Mouse (Mus musculus) embryo, embryonic 10.5 days (tissue): ENCODE measurements at regions not wholly inside any gene's neighbourhood (a gene's known extent, or its start where the extent isn't known, plus 50 kb on each side); places are given as distances from the start of the nearest gene placed in this dataset.
"Not testable (repeated sequence)": the region's sequence is repeated elsewhere in the genome, so short reads cannot be mapped to it uniquely, and the experiment has no call there.

Experiments used
- DNase-seq: peaks from one replicate; pipeline ENCODE4 v3.0.0-alpha.2; 2015; ENCODE audit warnings: low spot score

DNA sequence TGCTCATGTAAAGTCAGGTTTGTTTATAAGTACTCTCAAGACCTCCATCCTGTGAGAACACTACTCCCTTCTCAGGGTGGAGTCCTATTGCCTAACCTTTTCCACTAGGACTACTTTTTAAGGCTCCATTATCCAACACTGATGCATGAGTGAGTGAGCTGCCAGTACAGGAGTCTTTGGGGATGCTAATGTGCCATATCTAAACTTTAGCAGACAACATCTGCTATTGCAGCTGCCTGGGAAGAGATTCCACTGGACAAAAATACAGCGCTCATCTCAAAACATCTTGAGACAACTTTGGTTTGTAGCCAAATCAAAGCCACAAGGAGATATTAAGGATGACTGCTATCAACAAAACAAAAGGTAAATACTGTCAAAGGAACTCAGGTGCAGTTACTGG lies 52.3 kb upstream of the Gm10985 start:
- DNase-seq, result no peak

DNA sequence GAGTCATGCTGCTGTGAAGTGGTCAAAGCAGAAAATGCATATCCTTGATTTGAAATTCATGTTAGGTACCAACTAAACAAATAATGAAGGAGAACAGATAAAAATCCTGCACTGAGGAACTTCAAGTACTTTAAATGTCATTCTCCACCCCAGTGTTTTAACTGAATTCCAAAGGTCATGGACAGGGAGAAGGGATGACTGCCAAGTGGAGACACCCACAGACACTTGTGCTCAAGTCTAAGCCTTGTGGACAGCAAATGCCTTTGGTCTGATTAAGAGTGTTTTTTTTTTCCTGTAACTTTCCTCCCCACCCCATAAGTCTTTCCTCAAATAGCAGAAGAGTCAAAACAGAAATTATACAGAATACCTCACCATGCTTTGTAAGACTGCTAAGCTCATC lies 55.2 kb upstream of the Gm10985 start:
- no peak for DNase-seq

DNA sequence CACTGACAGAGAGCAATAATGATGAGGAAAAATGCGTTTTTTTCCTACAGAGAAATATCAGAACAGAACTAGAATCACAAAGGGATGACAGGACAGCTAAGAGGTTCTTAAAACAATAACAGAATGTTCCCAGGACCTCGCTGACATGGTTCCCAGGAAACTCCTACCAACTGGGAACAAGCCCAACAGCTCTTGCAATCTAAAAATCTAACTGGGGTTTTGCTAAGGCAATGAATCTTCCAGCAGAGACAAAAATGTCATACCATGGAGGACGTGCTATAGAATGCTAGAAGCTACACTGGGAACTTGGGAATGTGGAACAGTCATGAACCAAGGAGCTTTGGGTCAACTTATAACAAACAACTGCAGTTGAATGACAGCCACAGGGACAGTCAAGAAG lies 59.7 kb upstream of the Gm10985 start:
- DNase-seq, result no peak

DNA sequence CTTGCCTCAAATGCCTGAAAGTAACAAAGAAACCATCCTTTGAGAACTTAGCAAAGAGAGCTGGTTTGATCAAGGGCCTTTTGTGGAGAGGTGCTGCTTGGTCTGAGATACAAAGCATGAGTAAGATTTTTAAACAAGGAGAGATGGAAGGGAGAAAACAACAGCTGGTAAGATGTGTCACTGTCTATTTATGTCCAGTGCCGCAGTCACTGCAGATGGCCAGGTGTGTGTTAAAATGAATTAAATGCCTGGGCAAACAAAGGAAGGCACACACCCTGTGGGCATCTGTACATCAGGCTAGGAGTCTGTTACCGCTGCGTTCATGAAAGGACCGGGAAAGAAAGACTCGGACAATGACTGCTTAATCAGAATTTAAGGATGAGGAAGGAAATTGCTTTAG lies 68.2 kb upstream of the Gm10985 start:
- no peak for DNase-seq

DNA sequence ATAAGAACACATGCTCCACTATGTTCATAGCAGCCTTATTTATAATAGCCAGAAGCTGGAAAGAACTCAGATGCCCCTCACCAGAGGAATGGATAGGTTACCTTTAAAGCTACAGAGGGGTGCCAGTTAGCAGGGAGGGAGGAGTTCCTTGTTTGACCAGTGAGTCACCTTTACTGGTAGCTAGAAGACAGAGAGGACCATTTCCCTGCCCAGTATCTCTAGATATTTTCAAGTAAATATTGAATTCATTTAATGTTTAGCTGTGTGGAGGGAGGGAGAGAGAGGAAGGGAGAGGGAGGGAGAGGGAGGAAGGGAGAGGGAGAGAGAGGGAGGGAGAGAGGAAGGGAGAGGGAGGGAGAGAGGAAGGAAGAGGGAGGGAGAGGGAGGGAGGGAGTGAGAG lies 77.3 kb upstream of the Gm10985 start:
- DNase-seq, result no peak

DNA sequence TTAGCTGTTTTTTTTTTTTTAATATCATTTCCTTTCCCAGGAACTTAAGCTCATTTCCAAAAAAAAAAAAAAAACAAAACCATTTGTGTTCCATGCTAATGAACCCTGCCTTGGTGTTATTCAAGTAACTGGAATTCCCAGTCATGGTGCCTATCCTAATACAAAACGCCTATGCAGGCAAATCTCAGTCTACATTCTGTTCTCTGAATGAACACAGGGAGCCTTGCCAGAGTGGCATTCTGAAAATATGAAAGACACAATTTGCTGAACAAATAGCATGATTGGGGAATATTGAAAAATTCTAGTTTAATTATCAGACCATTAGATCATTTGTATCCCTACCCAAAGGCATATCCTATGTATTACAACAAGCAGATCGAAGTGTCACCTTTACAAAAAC lies 80.9 kb upstream of the Gm10985 start:
- DNase-seq, result no peak

DNA sequence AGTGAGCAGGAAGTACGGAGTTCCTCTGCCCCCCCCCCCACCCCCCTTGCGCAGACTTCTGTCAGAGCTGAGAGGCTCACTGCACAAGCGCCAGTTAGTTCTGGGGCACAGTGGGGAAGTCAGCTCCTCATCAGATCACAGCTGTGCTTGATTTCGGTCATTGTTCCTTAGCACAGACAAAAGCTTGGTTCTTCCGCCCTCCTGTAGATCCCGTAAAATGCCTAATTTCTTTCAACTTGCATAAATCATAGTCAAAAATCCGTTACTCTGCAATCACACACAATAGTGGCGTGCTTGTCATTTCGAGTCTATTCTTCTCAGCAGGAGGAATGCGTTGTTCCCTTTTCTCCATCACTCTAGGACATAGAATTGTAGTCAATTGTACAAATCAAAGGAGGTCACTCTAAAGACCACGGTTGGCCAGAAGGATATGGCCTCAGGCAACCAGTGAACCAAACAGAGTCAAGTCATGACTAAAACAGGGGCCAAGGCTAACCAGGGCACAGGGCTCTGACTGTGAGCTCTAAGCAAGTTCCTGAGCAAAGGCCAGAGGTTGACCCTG lies 83.3 kb upstream of the Gm10985 start:
- peak; percentile 66 for DNase-seq

DNA sequence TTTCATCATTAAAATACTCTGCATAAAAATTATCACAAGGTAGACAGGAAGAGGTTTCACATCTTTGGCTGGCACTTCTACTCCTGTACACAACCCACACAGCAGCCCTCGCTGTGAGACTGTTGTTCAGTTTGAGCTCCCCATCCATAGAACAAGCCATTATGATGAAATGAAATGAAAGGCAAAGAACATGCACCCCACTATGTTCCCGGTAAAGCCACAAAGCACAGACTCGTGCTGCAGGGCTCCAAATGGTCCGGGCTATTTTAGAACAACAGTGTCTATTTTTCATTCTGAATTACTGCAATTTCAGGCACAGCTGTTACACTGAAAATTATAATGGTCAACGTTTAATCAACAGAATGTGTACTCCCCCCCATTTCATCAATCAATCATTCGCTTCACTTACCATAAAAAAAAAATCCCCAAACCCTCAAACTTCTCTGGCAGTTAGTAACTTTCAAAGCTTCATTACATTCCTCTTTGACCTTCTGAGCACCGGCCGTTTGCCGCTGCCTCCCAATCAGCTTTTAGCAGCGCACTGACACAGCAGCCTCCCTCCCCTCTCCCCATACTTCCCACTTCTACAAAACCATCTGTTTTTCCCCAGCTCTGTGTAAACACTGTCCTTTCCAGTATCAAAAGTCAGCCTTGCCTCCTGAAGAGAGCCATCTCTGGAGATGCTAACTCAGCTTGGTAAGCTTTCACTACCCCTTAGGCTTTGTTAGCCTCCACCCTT lies 88.6 kb upstream of the Gm10985 start:
- DNase-seq, result peak; percentile 33

DNA sequence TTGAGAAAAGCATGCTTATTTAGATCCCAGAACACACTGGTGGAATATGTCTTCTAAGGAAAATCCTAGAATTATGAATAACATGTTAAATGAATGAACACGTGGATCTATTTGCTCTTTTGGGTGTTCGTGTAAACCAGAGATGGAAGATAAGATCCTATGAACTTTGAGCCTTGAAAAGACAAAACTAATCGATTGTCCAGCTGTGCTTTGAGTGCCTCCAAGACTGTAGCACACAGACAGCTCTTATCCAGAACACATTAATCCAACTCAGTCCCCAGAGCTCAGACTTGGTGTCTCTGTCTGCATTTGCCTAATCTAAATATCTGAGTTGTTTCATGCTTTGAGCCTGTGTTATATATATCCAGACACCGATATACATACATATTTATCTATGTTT lies 80.0 kb upstream of the Frem2 start:
- DNase-seq, result no peak

DNA sequence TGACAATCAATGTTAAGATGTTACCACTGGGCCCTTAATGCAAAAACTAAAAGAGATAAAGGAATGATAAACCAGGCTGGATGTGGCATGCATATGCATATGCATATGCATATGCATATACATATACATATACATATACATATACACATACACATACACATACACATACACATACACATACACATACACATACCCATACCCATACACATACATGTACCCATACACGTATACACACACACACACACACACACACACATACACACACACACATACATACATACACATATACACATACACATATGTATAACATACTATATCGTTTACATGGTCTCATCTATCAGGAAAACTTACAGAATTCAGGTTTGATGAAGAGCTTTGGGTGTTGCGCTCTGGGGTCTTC lies 78.5 kb upstream of the Frem2 start:
- not testable (repeated sequence) for DNase-seq

DNA sequence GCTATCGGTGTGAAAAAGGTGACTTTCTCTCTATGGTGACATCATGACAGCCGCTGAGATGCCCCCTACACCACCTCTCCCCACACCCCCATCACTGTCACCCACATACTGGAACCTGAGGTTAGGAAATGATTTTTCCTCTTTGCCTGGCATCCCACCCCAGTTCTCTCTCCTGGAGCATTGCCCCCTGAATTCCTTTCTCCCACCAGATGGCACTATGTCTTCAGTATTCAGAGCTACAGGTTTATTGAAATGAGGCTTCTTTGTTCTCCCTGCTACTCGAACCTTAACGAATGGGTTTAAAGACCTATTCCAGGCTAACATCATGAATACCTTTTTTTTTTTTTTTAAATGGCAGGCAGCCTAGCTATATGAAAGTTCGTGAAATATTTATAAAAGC lies 78.0 kb upstream of the Frem2 start:
- peak; percentile 82 for DNase-seq

DNA sequence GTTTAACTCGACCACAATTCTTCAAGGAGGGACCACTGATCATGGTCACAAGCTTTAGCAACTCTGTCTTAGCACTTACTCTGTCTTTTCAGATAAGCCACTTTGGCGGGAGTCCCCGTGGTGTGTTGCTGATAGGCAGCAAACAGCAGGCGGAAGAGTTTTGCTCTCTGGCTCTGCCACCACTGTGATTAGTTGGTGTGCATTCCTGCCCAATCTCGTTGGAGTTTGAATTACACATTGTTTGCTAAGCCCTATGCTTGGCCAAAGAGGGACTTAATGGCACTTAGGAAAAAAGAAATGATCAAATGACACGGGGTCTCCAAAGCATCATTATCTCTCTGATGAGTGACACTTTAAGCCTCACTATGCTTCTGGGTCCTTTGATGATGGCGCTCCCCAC lies 73.3 kb upstream of the Frem2 start:
- no peak for DNase-seq

DNA sequence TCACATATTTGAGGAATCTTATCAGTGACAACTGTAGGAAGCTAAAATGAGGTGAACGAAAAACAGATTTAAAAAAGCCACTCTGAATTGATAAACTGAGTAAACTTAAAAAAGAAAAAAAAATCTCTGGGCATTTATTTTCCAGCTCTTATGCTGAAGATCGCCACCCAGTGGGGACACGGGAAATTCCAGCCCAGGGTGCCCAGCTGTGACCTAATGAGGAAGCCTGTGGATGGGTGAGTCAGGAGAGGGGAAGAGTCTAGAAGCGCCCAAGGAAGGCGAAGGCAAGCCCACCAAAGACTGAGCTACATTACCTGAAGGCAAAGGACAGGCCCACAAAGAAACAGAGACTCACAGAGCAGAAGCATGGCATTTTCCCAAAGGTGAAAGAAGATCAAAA lies 72.7 kb upstream of the Frem2 start:
- peak; percentile 77 for DNase-seq

DNA sequence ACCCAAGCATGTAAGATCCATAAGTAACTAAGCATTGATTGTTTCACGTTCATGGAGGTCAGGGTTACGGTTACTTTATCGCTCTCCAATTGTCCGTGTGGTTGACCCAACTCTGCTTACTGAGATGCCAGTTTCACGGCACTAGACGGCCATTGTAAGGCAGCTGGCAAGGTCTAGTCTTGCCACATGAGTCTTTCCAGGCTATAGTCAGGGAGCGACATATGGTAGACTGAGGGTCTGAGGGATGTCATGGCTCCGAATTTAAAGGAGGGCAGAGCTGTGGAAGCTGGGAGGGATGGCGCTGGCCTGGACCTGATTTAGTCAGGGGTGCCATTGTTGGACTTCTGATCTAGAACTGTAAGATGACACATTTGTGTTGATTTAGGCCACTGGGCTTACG lies 72.0 kb upstream of the Frem2 start:
- DNase-seq, result no peak

DNA sequence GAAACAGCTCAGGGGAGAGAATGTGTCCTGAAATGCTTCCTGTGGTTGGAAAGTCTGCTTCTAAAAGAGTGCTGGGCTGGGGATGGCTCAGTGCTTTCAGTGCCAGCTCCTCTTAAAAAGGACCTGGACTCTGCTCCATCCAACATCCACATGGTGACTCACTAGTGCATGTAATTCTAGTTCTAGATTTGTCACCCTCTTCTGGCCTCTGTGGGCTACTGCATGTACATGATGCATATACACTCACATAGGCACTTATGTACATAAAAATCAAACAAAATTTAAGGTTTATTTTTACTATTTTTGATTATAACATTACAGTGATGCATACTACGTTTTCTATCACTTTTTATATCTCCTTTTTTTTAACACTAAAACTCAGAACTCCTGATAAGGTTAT lies 70.6 kb upstream of the Frem2 start:
- DNase-seq, result no peak

DNA sequence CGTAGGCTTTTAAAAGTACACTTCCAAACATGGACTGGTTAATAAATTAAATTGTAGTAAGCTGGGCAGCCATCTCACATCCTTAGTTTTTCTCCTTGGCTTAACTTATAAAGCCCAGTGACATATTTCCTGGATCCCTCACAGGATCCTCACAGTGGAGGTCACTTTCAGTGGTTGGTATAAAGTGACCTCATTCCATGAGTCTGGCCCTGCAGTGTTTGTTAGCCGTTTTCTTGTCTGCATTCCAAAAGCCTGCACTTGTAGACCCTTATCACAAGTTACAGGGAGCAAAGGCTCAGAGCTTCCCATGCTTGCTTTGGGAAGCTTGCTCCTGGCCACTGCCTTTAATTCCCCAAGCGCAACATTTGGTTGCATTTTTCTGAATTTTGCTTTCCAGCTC lies 49.9 kb upstream of the Frem2 start:
- no peak for DNase-seq
